Mouse (Mus musculus) mature B cell (primary cell): ENCODE data around the gene Cdh18.
"Not testable (repeated sequence)": the region's sequence is repeated elsewhere in the genome, so short reads cannot be mapped to it uniquely, and the experiment has no call there.

Experiments used
- in situ Hi-C: fragments of 300-500 bp; cut with MboI; formaldehyde crosslinking; loops from 2 replicates; pipeline ENCODE4 v1.14.3; 2019

Gene Cdh18

GRCm38 (mm10) chr15:22947234-22947633 lies 398.4 kb downstream of the Cdh18 start:
- in situ Hi-C loops: no loop called here

- in situ Hi-C loops: no loop called here
Observed at GRCm38 (mm10) chr15:22969424-22969823, 420.6 kb downstream of the Cdh18 start.

GRCm38 (mm10) chr15:22980136-22980535 lies 431.3 kb downstream of the Cdh18 start:
- in situ Hi-C loops: no loop called here

- in situ Hi-C loops: no loop called here
Observed at GRCm38 (mm10) chr15:22984647-22985046, 435.8 kb downstream of the Cdh18 start.

- in situ Hi-C loops: no loop called here
Observed at GRCm38 (mm10) chr15:23016680-23017079, 467.9 kb downstream of the Cdh18 start.

- in situ Hi-C loops: no loop called here
Observed at GRCm38 (mm10) chr15:23021151-23021550, 472.3 kb downstream of the Cdh18 start.

GRCm38 (mm10) chr15:23022635-23023034 lies 473.8 kb downstream of the Cdh18 start:
- in situ Hi-C loops: no loop called here

GRCm38 (mm10) chr15:23035551-23036207 lies 486.9 kb downstream of the Cdh18 start:
- in situ Hi-C loops: no loop called here

- in situ Hi-C loops: no loop called here
Observed at GRCm38 (mm10) chr15:23036208-23037065, 487.6 kb downstream of the Cdh18 start.

GRCm38 (mm10) chr15:23037561-23037960 lies 488.7 kb downstream of the Cdh18 start:
- in situ Hi-C loops: no loop called here

GRCm38 (mm10) chr15:23046127-23046785 lies 497.4 kb downstream of the Cdh18 start:
- in situ Hi-C loops: no loop called here

- in situ Hi-C loops: no loop called here
Observed at GRCm38 (mm10) chr15:23052006-23052405, 503.2 kb downstream of the Cdh18 start.

- in situ Hi-C loops: not testable (repeated sequence)
Observed at GRCm38 (mm10) chr15:23085326-23085725, 536.5 kb downstream of the Cdh18 start.

GRCm38 (mm10) chr15:23087535-23087934 lies 538.7 kb downstream of the Cdh18 start:
- in situ Hi-C loops: no loop called here

- in situ Hi-C loops: no loop called here
Observed at GRCm38 (mm10) chr15:23096601-23097000, 547.8 kb downstream of the Cdh18 start.

GRCm38 (mm10) chr15:23104668-23105380 lies 556.0 kb downstream of the Cdh18 start:
- in situ Hi-C loops: no loop called here

GRCm38 (mm10) chr15:23134950-23135715 lies 586.3 kb downstream of the Cdh18 start:
- in situ Hi-C loops: no loop called here

GRCm38 (mm10) chr15:23136971-23137370 lies 588.1 kb downstream of the Cdh18 start:
- in situ Hi-C loops: no loop called here

GRCm38 (mm10) chr15:23142907-23143306 lies 594.1 kb downstream of the Cdh18 start:
- in situ Hi-C loops: not testable (repeated sequence)

GRCm38 (mm10) chr15:23155883-23156282 lies 607.1 kb downstream of the Cdh18 start:
- in situ Hi-C loops: no loop called here

- in situ Hi-C loops: no loop called here
Observed at GRCm38 (mm10) chr15:23164869-23165268, 616.0 kb downstream of the Cdh18 start.
